Mouse (Mus musculus) monocyte, adult 2 months (primary cell): ENCODE results near the gene Trpv2.
A peak's percentile ranks its signal among the peaks of the same experiment; 100 is the strongest.

ENCODE experiments used
- DNase-seq, 2 experiments: peaks; one replicate each; pipeline ENCODE4 v3.0.0; 2022; ENCODE audit warnings: low spot score in 2 of 2, low read depth in 1 of 2

The Trpv2 gene

GRCm38 (mm10) chr11:62603312-62604056, 29.2 kb downstream of the Trpv2 start:
- DNase-seq = no peak

- DNase-seq = no peak
These were observed 29.9 kb downstream of the Trpv2 start for GRCm38 (mm10) chr11:62604123-62604706.

- no peak for DNase-seq
These were observed 30.8 kb downstream of the Trpv2 start for GRCm38 (mm10) chr11:62604886-62605618.

GRCm38 (mm10) chr11:62605619-62606298, 31.5 kb downstream of the Trpv2 start:
- no peak for DNase-seq

GRCm38 (mm10) chr11:62606299-62607169, 32.2 kb downstream of the Trpv2 start:
- DNase-seq = no peak

GRCm38 (mm10) chr11:62607170-62607951, 33.1 kb downstream of the Trpv2 start:
- no peak for DNase-seq

- DNase-seq = no peak
These were observed 33.6 kb downstream of the Trpv2 start for GRCm38 (mm10) chr11:62607952-62608201.

GRCm38 (mm10) chr11:62608826-62609675, 34.8 kb downstream of the Trpv2 start:
- peak; percentile 36 to 44 for DNase-seq

- no peak for DNase-seq
These were observed 36.0 kb downstream of the Trpv2 start for GRCm38 (mm10) chr11:62610304-62610703.

- no peak for DNase-seq
These were observed 38.3 kb downstream of the Trpv2 start for GRCm38 (mm10) chr11:62612604-62613003.

- peak; percentile 62 to 81 for DNase-seq
These were observed 39.5 kb downstream of the Trpv2 start for GRCm38 (mm10) chr11:62613657-62614365.

- DNase-seq = no peak
These were observed 40.7 kb downstream of the Trpv2 start for GRCm38 (mm10) chr11:62614876-62615410.

- DNase-seq = no peak
These were observed 41.2 kb downstream of the Trpv2 start for GRCm38 (mm10) chr11:62615456-62615855.

GRCm38 (mm10) chr11:62621079-62621478, 46.8 kb downstream of the Trpv2 start:
- no peak for DNase-seq

GRCm38 (mm10) chr11:62621586-62622283, 47.4 kb downstream of the Trpv2 start:
- no peak for DNase-seq

- DNase-seq = no peak
These were observed 48.6 kb downstream of the Trpv2 start for GRCm38 (mm10) chr11:62622850-62623249.
